Mouse (Mus musculus): Measurements from ENCODE around the gene Dcaf4.

Gene Dcaf4

GRCm38 (mm10) chr12:83520311-83520890 is at the start of gene Dcaf4:
Gene Dcaf4 (plus strand): TSS chr12:83520466.
- peak; percentile 97 to 98 for DNase-seq (ENCODE audit: low spot score in 2 of 2)

GRCm38 (mm10) chr12:83471760-83472159 is 48.5 kb upstream of the Dcaf4 start:
- DNase-seq (ENCODE audit: low spot score in 2 of 2) = no peak

GRCm38 (mm10) chr12:83473987-83474600 is 46.2 kb upstream of the Dcaf4 start:
- DNase-seq (ENCODE audit: low spot score in 2 of 2) = no peak

GRCm38 (mm10) chr12:83475419-83475818 is 44.8 kb upstream of the Dcaf4 start:
- no peak for DNase-seq (ENCODE audit: low spot score in 2 of 2)

GRCm38 (mm10) chr12:83476277-83476676 is 44.0 kb upstream of the Dcaf4 start:
- no peak for DNase-seq (ENCODE audit: low spot score in 2 of 2)

GRCm38 (mm10) chr12:83479140-83479539 is 41.1 kb upstream of the Dcaf4 start:
- DNase-seq (ENCODE audit: low spot score in 2 of 2) = no peak

- DNase-seq (ENCODE audit: low spot score in 2 of 2) = no peak
Measured at GRCm38 (mm10) chr12:83479818-83480401, 40.4 kb upstream of the Dcaf4 start.

- no peak for DNase-seq (ENCODE audit: low spot score in 2 of 2)
Measured at GRCm38 (mm10) chr12:83481439-83481838, 38.8 kb upstream of the Dcaf4 start.

- DNase-seq (ENCODE audit: low spot score in 2 of 2) = peak; percentile 31 to 45
Measured at GRCm38 (mm10) chr12:83483653-83484052, 36.6 kb upstream of the Dcaf4 start.

- no peak for DNase-seq (ENCODE audit: low spot score in 2 of 2)
Measured at GRCm38 (mm10) chr12:83484855-83485745, 35.2 kb upstream of the Dcaf4 start.

- DNase-seq (ENCODE audit: low spot score in 2 of 2) = peak in 1 of 2 experiments; percentile 6
Measured at GRCm38 (mm10) chr12:83485911-83486670, 34.2 kb upstream of the Dcaf4 start.

GRCm38 (mm10) chr12:83486671-83487461 is 33.4 kb upstream of the Dcaf4 start:
- DNase-seq (ENCODE audit: low spot score in 2 of 2) = peak; percentile 43 to 47

GRCm38 (mm10) chr12:83487476-83487991 is 32.7 kb upstream of the Dcaf4 start, which contains the start of gene Dpf3:
Gene Dpf3 (minus strand): TSS chr12:83487716.
- peak; percentile 98 to 99 for DNase-seq (ENCODE audit: low spot score in 2 of 2)

GRCm38 (mm10) chr12:83488211-83488941 is 31.9 kb upstream of the Dcaf4 start:
- DNase-seq (ENCODE audit: low spot score in 2 of 2) = peak in 1 of 2 experiments; percentile 50

- no peak for DNase-seq (ENCODE audit: low spot score in 2 of 2)
Measured at GRCm38 (mm10) chr12:83489748-83490147, 30.5 kb upstream of the Dcaf4 start.

GRCm38 (mm10) chr12:83491609-83492008 is 28.7 kb upstream of the Dcaf4 start:
- DNase-seq (ENCODE audit: low spot score in 2 of 2) = no peak

GRCm38 (mm10) chr12:83492808-83493207 is 27.5 kb upstream of the Dcaf4 start:
- DNase-seq (ENCODE audit: low spot score in 2 of 2) = no peak

- no peak for DNase-seq (ENCODE audit: low spot score in 2 of 2)
Measured at GRCm38 (mm10) chr12:83494196-83494595, 26.1 kb upstream of the Dcaf4 start.

GRCm38 (mm10) chr12:83495248-83495960 is 24.9 kb upstream of the Dcaf4 start:
- no peak for DNase-seq (ENCODE audit: low spot score in 2 of 2)
